Mouse (Mus musculus): ENCODE data around the gene Cep97.

DNA sequence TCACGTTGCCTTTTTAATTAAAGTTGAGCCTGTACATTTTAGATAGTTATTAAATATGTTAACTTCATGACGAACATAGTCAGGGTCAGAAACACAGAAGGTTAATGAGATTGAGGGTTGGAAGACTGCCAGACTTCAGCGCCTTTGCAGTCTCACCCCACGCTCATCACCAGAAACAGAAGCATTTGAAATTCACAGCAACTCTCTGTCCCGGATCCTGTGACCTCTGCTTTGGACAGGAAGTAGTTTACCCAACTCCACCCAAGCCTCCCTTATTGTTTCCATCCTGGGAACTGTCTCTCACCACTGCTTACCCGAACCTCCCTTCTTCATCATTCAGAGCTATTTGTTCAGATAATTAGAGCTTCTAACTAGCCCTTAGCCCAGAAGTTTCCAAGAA is 58.6 kb downstream of the Cep97 start:
- no peak for TF ChIP-seq CTCF (IDR thresholded peaks at IDR 0.05; ENCODE audit: low read depth, low read length)
- TF ChIP-seq POLR2A (IDR thresholded peaks at IDR 0.05; ENCODE audit: insufficient read depth, low read length), result no peak
- no peak for TF ChIP-seq EP300 (IDR thresholded peaks at IDR 0.05; ENCODE audit: insufficient read depth, low read depth, low read length)

Measured in ES-Bruce4 (cell line).